Mouse (Mus musculus) G1E-ER4 (cell line): ENCODE measurements around the gene Prkx. TPM values are rescaled to one million over a fixed set of nuclear protein-coding genes. Genes with fewer than 3 reads are reported as not detected.

Experiments used
- GATA1 ChIP-seq: IDR thresholded peaks from one replicate; pipeline ENCODE4 v1.8.0; 2012; ENCODE audit warnings: low read length, inconsistent platforms
- polyA plus RNA-seq: library from polyadenylated mRNA; stranded (reverse); fragments of >175 nt; gene quantifications from 2 replicates; pipeline ENCODE4 v1.2.3, GENCODE M21; 2012

Prkx gene
- polyA plus RNA-seq = 8.0 and 10.4 TPM in 2 replicates

GRCm38 (mm10) chrX:77796238-77796835 is at the start of gene Prkx:
TSS of gene Prkx (minus strand) at chrX:77796278.
- TF ChIP-seq GATA1 = no peak

- TF ChIP-seq GATA1 = no peak
Measured at GRCm38 (mm10) chrX:77812031-77812430, 16.0 kb upstream of the Prkx start.

GRCm38 (mm10) chrX:77810608-77811206 is 14.6 kb upstream of the Prkx start:
- no peak for TF ChIP-seq GATA1

- TF ChIP-seq GATA1 = no peak
Measured at GRCm38 (mm10) chrX:77808602-77809001, 12.5 kb upstream of the Prkx start.

- TF ChIP-seq GATA1 = no peak
Measured at GRCm38 (mm10) chrX:77802293-77802692, 6.2 kb upstream of the Prkx start.

GRCm38 (mm10) chrX:77801543-77801942 is 5.5 kb upstream of the Prkx start:
- TF ChIP-seq GATA1 = no peak

- TF ChIP-seq GATA1 = no peak
Measured at GRCm38 (mm10) chrX:77799554-77799953, 3.5 kb upstream of the Prkx start.

- TF ChIP-seq GATA1 = no peak
Measured at GRCm38 (mm10) chrX:77797801-77798200, 1.7 kb upstream of the Prkx start.

GRCm38 (mm10) chrX:77796916-77797315 is 838 bp upstream of the Prkx start:
- no peak for TF ChIP-seq GATA1

GRCm38 (mm10) chrX:77795858-77796174 is 262 bp downstream of the Prkx start:
- TF ChIP-seq GATA1 = no peak

- TF ChIP-seq GATA1 = no peak
Measured at GRCm38 (mm10) chrX:77794962-77795857, 868 bp downstream of the Prkx start.

GRCm38 (mm10) chrX:77788675-77789074 is 7.4 kb downstream of the Prkx start:
- no peak for TF ChIP-seq GATA1

- TF ChIP-seq GATA1 = no peak
Measured at GRCm38 (mm10) chrX:77786354-77786753, 9.7 kb downstream of the Prkx start.

GRCm38 (mm10) chrX:77777822-77778221 is 18.3 kb downstream of the Prkx start:
- no peak for TF ChIP-seq GATA1

GRCm38 (mm10) chrX:77765153-77765552 is 30.9 kb downstream of the Prkx start:
- TF ChIP-seq GATA1 = no peak

- no peak for TF ChIP-seq GATA1
Measured at GRCm38 (mm10) chrX:77744260-77744659, 51.8 kb downstream of the Prkx start.

- TF ChIP-seq GATA1 = no peak
Measured at GRCm38 (mm10) chrX:77741383-77741782, 54.7 kb downstream of the Prkx start.
